Mouse (Mus musculus): Measurements from ENCODE around the gene Srpk2. TPM values are rescaled to one million over a fixed set of nuclear protein-coding genes. Genes with fewer than 3 reads are reported as not detected.
"Not testable (repeated sequence)": the region's sequence is repeated elsewhere in the genome, so short reads cannot be mapped to it uniquely, and the experiment has no call there.

Gene Srpk2
- polyA plus RNA-seq, 1 experiment from 2014 or later: 59.3 TPM

GRCm38 (mm10) chr5:23553338-23553737 is 131.1 kb downstream of the Srpk2 start:
- not testable (repeated sequence) for H3K9ac ChIP-seq (ENCODE audit: low read length); H3K27me3 ChIP-seq (ENCODE audit: control insufficient read depth, insufficient read depth, low read length); H3K27ac ChIP-seq (ENCODE audit: low read depth, low read length); H3K4me2 ChIP-seq (ENCODE audit: low read depth); ATAC-seq (ENCODE audit: insufficient read depth, low FRiP score, low TSS enrichment); DNase-seq (ENCODE audit: low spot score); H3K4me1 ChIP-seq (ENCODE audit: control insufficient read depth, insufficient read depth, low read length); H3K9me3 ChIP-seq (ENCODE audit: control insufficient read depth, low read length); H3K4me3 ChIP-seq (ENCODE audit: low read depth, low read length); H3K36me3 ChIP-seq (ENCODE audit: control insufficient read depth, insufficient read depth, low read length)
- WGBS: 89% methylated on average over 3 of the region's 3 CpGs

GRCm38 (mm10) chr5:23551687-23552086 is 132.7 kb downstream of the Srpk2 start:
- H3K36me3 ChIP-seq (ENCODE audit: control insufficient read depth, insufficient read depth, low read length): no peaks in the 10 kb centered on the region
- ATAC-seq (ENCODE audit: insufficient read depth, low FRiP score, low TSS enrichment): no peak
- WGBS: 87% methylated on average over 5 of the region's 5 CpGs
- no peaks in the 10 kb centered on the region for H3K4me1 ChIP-seq (ENCODE audit: control insufficient read depth, insufficient read depth, low read length)
- no peak overlapping the region for H3K27ac ChIP-seq (ENCODE audit: low read depth, low read length)
- no peak for DNase-seq (ENCODE audit: low spot score)
- H3K9me3 ChIP-seq (ENCODE audit: control insufficient read depth, low read length): no peaks in the 10 kb centered on the region
- no peak overlapping the region for H3K4me3 ChIP-seq (ENCODE audit: low read depth, low read length)
- H3K27me3 ChIP-seq (ENCODE audit: control insufficient read depth, insufficient read depth, low read length): no peaks in the 10 kb centered on the region
- no peak overlapping the region for H3K9ac ChIP-seq (ENCODE audit: low read length)
- H3K4me2 ChIP-seq (ENCODE audit: low read depth): no peak overlapping the region

- DNase-seq (ENCODE audit: low spot score) (no peak), ATAC-seq (ENCODE audit: insufficient read depth, low FRiP score, low TSS enrichment) (no peak)
- Histone ChIP-seq H3K4me2 (ENCODE audit: low read depth) (no peak overlapping the region), H3K9me3 (ENCODE audit: control insufficient read depth, low read length) (no peaks in the 10 kb centered on the region), H3K27ac (ENCODE audit: low read depth, low read length) (no peak overlapping the region), H3K4me3 (ENCODE audit: low read depth, low read length) (no peak overlapping the region), H3K36me3 (ENCODE audit: control insufficient read depth, insufficient read depth, low read length) (no peaks in the 10 kb centered on the region), H3K27me3 (ENCODE audit: control insufficient read depth, insufficient read depth, low read length) (no peaks in the 10 kb centered on the region), H3K9ac (ENCODE audit: low read length) (no peak overlapping the region), H3K4me1 (ENCODE audit: control insufficient read depth, insufficient read depth, low read length) (no peaks in the 10 kb centered on the region)
- WGBS: 87% methylated on average over 7 of the region's 7 CpGs
Observed at GRCm38 (mm10) chr5:23535692-23536091, 148.7 kb downstream of the Srpk2 start.

- 95% methylated on average over 7 of the region's 7 CpGs for WGBS
- no peak for ATAC-seq (ENCODE audit: insufficient read depth, low FRiP score, low TSS enrichment)
Observed at GRCm38 (mm10) chr5:23531541-23532096, 152.8 kb downstream of the Srpk2 start.

GRCm38 (mm10) chr5:23531100-23531499 is 153.3 kb downstream of the Srpk2 start:
- no peak overlapping the region for H3K4me2 ChIP-seq (ENCODE audit: low read depth)
- no peaks in the 10 kb centered on the region for H3K4me1 ChIP-seq (ENCODE audit: control insufficient read depth, insufficient read depth, low read length)
- 94% methylated on average over 6 of the region's 6 CpGs for WGBS
- H3K36me3 ChIP-seq (ENCODE audit: control insufficient read depth, insufficient read depth, low read length): no peaks in the 10 kb centered on the region
- no peak overlapping the region for H3K4me3 ChIP-seq (ENCODE audit: low read depth, low read length)
- H3K9ac ChIP-seq (ENCODE audit: low read length): no peak overlapping the region
- no peaks in the 10 kb centered on the region for H3K27me3 ChIP-seq (ENCODE audit: control insufficient read depth, insufficient read depth, low read length)
- no peaks in the 10 kb centered on the region for H3K9me3 ChIP-seq (ENCODE audit: control insufficient read depth, low read length)
- DNase-seq (ENCODE audit: low spot score) (no peak), ATAC-seq (ENCODE audit: insufficient read depth, low FRiP score, low TSS enrichment) (no peak)
- no peak overlapping the region for H3K27ac ChIP-seq (ENCODE audit: low read depth, low read length)

More at GRCm38 (mm10) chr5:23531541-23532096, 152.8 kb downstream of the Srpk2 start:
- Histone ChIP-seq H3K4me3 (ENCODE audit: low read depth, low read length) (no peak overlapping the region), H3K9me3 (ENCODE audit: control insufficient read depth, low read length) (no peaks in the 10 kb centered on the region), H3K4me1 (ENCODE audit: control insufficient read depth, insufficient read depth, low read length) (no peaks in the 10 kb centered on the region), H3K4me2 (ENCODE audit: low read depth) (no peak overlapping the region), H3K36me3 (ENCODE audit: control insufficient read depth, insufficient read depth, low read length) (no peaks in the 10 kb centered on the region), H3K27me3 (ENCODE audit: control insufficient read depth, insufficient read depth, low read length) (no peaks in the 10 kb centered on the region), H3K27ac (ENCODE audit: low read depth, low read length) (no peak overlapping the region), H3K9ac (ENCODE audit: low read length) (no peak overlapping the region)
- DNase-seq (ENCODE audit: low spot score): no peak

GRCm38 (mm10) chr5:23524621-23525020 is 159.8 kb downstream of the Srpk2 start:
- Histone ChIP-seq H3K4me1 (ENCODE audit: control insufficient read depth, insufficient read depth, low read length) (no peaks in the 10 kb centered on the region), H3K4me2 (ENCODE audit: low read depth) (no peak overlapping the region), H3K9me3 (ENCODE audit: control insufficient read depth, low read length) (no peaks in the 10 kb centered on the region), H3K4me3 (ENCODE audit: low read depth, low read length) (no peak overlapping the region), H3K36me3 (ENCODE audit: control insufficient read depth, insufficient read depth, low read length) (peaks cover 5% of the 10 kb centered on the region), H3K27ac (ENCODE audit: low read depth, low read length) (no peak overlapping the region), H3K9ac (ENCODE audit: low read length) (no peak overlapping the region), H3K27me3 (ENCODE audit: control insufficient read depth, insufficient read depth, low read length) (no peaks in the 10 kb centered on the region)
- 76% methylated on average over 3 of the region's 3 CpGs for WGBS
- DNase-seq (ENCODE audit: low spot score): no peak
- ATAC-seq (ENCODE audit: insufficient read depth, low FRiP score, low TSS enrichment): no peak

GRCm38 (mm10) chr5:23523936-23524335 is 160.5 kb downstream of the Srpk2 start:
- H3K27ac ChIP-seq (ENCODE audit: low read depth, low read length): no peak overlapping the region
- 93% methylated on average over 3 of the region's 3 CpGs for WGBS

GRCm38 (mm10) chr5:23521645-23522044 is 162.8 kb downstream of the Srpk2 start:
- H3K27ac ChIP-seq (ENCODE audit: low read depth, low read length): no peak overlapping the region
- no peak overlapping the region for H3K4me3 ChIP-seq (ENCODE audit: low read depth, low read length)
- WGBS: 35% methylated on average over 1 of the region's 1 CpGs
- no peak overlapping the region for H3K4me2 ChIP-seq (ENCODE audit: low read depth)
- no peak for ATAC-seq (ENCODE audit: insufficient read depth, low FRiP score, low TSS enrichment)
- peaks cover 9% of the 10 kb centered on the region for H3K36me3 ChIP-seq (ENCODE audit: control insufficient read depth, insufficient read depth, low read length)
- H3K9me3 ChIP-seq (ENCODE audit: control insufficient read depth, low read length): no peaks in the 10 kb centered on the region
- DNase-seq (ENCODE audit: low spot score): no peak
- no peaks in the 10 kb centered on the region for H3K4me1 ChIP-seq (ENCODE audit: control insufficient read depth, insufficient read depth, low read length)
- no peaks in the 10 kb centered on the region for H3K27me3 ChIP-seq (ENCODE audit: control insufficient read depth, insufficient read depth, low read length)
- no peak overlapping the region for H3K9ac ChIP-seq (ENCODE audit: low read length)

More at GRCm38 (mm10) chr5:23523936-23524335, 160.5 kb downstream of the Srpk2 start:
- Histone ChIP-seq H3K4me2 (ENCODE audit: low read depth) (no peak overlapping the region), H3K4me1 (ENCODE audit: control insufficient read depth, insufficient read depth, low read length) (no peaks in the 10 kb centered on the region), H3K9ac (ENCODE audit: low read length) (no peak overlapping the region), H3K27me3 (ENCODE audit: control insufficient read depth, insufficient read depth, low read length) (no peaks in the 10 kb centered on the region), H3K36me3 (ENCODE audit: control insufficient read depth, insufficient read depth, low read length) (peaks cover 5% of the 10 kb centered on the region), H3K4me3 (ENCODE audit: low read depth, low read length) (no peak overlapping the region), H3K9me3 (ENCODE audit: control insufficient read depth, low read length) (no peaks in the 10 kb centered on the region)
- DNase-seq (ENCODE audit: low spot score) (no peak), ATAC-seq (ENCODE audit: insufficient read depth, low FRiP score, low TSS enrichment) (no peak)

GRCm38 (mm10) chr5:23519679-23520078 is 164.7 kb downstream of the Srpk2 start:
- Histone ChIP-seq H3K9ac (ENCODE audit: low read length) (no peak overlapping the region), H3K4me1 (ENCODE audit: control insufficient read depth, insufficient read depth, low read length) (no peaks in the 10 kb centered on the region), H3K27ac (ENCODE audit: low read depth, low read length) (no peak overlapping the region), H3K4me2 (ENCODE audit: low read depth) (no peak overlapping the region), H3K27me3 (ENCODE audit: control insufficient read depth, insufficient read depth, low read length) (no peaks in the 10 kb centered on the region), H3K4me3 (ENCODE audit: low read depth, low read length) (no peak overlapping the region), H3K36me3 (ENCODE audit: control insufficient read depth, insufficient read depth, low read length) (peaks cover 6% of the 10 kb centered on the region; the same call in 1 of the 2 replicates), H3K9me3 (ENCODE audit: control insufficient read depth, low read length) (no peaks in the 10 kb centered on the region)
- ATAC-seq (ENCODE audit: insufficient read depth, low FRiP score, low TSS enrichment) (no peak), DNase-seq (ENCODE audit: low spot score) (no peak)
- WGBS: 95% methylated on average over 3 of the region's 3 CpGs

All from neural tube, embryonic 11.5 days (tissue).